Mouse (Mus musculus) E14TG2a.4 (cell line): ENCODE results near the gene Anks1b.

Experiments
- H3K27me3 ChIP-seq: 2 replicates; pipeline ENCODE4 v1.6.1; 2014; ENCODE audit warnings: low read length, control low read depth; ENCODE audit not compliant: insufficient read depth
- H3K36me3 ChIP-seq: 2 replicates; pipeline ENCODE4 v1.6.1; 2014; ENCODE audit warnings: low read length, control low read depth; ENCODE audit not compliant: insufficient read depth
- H3K4me1 ChIP-seq: replicated peaks from 2 replicates; pipeline ENCODE4 v1.6.1; 2014; ENCODE audit warnings: low read depth, low read length, control low read depth
- H3K4me3 ChIP-seq: replicated peaks from 2 replicates; pipeline ENCODE4 v1.5.1; 2014; ENCODE audit warnings: mild to moderate bottlenecking, low read length
- H3K9me3 ChIP-seq: 2 replicates; pipeline ENCODE4 v1.6.1; 2014; ENCODE audit warnings: low read length, control low read depth
- CTCF ChIP-seq: conservative IDR thresholded peaks from 2 replicates; pipeline ENCODE4 v1.5.1; 2014; ENCODE audit warnings: low read length
- NANOG ChIP-seq: IDR thresholded peaks from 2 replicates; pipeline ENCODE4 v1.6.1; 2014; ENCODE audit warnings: borderline replicate concordance, low read length, mixed read lengths
- POU5F1 ChIP-seq: IDR thresholded peaks from 2 replicates; pipeline ENCODE4 v1.6.1; 2014; ENCODE audit warnings: low read length, borderline replicate concordance

Anks1b gene

DNA sequence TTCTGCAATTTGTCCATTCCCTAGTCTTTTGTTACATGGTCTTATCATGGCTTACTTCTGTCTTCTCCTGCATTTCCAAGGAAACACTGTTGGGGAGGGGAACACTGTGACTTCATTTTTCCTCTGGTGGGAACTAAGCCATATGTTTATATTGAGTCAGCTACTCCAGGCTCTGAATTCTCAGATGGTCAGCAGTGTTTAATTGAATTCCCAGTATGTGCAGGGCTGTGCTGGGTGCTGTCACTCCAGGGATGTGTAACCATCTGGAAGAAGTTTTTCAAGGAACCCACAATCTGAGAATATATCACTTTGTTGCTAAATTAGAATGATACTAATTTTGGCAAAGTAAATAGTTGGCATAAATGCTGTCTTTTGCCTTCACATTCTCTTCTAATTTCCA lies 39.9 kb downstream of the Anks1b start:
- TF ChIP-seq POU5F1 = no peak
- no peak for TF ChIP-seq CTCF
- TF ChIP-seq NANOG = no peak
- no peaks in the 10 kb centered on the region for H3K27me3 ChIP-seq
- no peak overlapping the region for H3K4me3 ChIP-seq

GRCm38 (mm10) chr10:89917141-89917540 lies 43.8 kb downstream of the Anks1b start:
- no peak for TF ChIP-seq CTCF
- TF ChIP-seq POU5F1 = no peak
- TF ChIP-seq NANOG = no peak
- H3K27me3 ChIP-seq = no peaks in the 10 kb centered on the region
- H3K36me3 ChIP-seq = no peaks in the 10 kb centered on the region
- no peaks in the 10 kb centered on the region for H3K4me1 ChIP-seq
- H3K4me3 ChIP-seq = no peak overlapping the region
- no peaks in the 10 kb centered on the region for H3K9me3 ChIP-seq

More for the DNA sequence above, 39.9 kb downstream of the Anks1b start:
- no peaks in the 10 kb centered on the region for H3K36me3 ChIP-seq
- no peaks in the 10 kb centered on the region for H3K9me3 ChIP-seq
- no peaks in the 10 kb centered on the region for H3K4me1 ChIP-seq

GRCm38 (mm10) chr10:89921965-89922364 lies 48.7 kb downstream of the Anks1b start:
- H3K9me3 ChIP-seq = peaks cover 18% of the 10 kb centered on the region
- no peaks in the 10 kb centered on the region for H3K36me3 ChIP-seq
- H3K4me3 ChIP-seq = no peak overlapping the region
- TF ChIP-seq POU5F1 (no peak), CTCF (no peak), NANOG (no peak)
- H3K4me1 ChIP-seq = no peaks in the 10 kb centered on the region
- no peaks in the 10 kb centered on the region for H3K27me3 ChIP-seq

- H3K27me3 ChIP-seq = no peaks in the 10 kb centered on the region
- no peak for TF ChIP-seq POU5F1
- TF ChIP-seq NANOG = no peak
- no peak for TF ChIP-seq CTCF
- H3K36me3 ChIP-seq = no peaks in the 10 kb centered on the region
- H3K9me3 ChIP-seq = no peaks in the 10 kb centered on the region
- H3K4me1 ChIP-seq = no peaks in the 10 kb centered on the region
- H3K4me3 ChIP-seq = no peak overlapping the region
These were observed 68.9 kb downstream of the Anks1b start for GRCm38 (mm10) chr10:89942180-89942579.

DNA sequence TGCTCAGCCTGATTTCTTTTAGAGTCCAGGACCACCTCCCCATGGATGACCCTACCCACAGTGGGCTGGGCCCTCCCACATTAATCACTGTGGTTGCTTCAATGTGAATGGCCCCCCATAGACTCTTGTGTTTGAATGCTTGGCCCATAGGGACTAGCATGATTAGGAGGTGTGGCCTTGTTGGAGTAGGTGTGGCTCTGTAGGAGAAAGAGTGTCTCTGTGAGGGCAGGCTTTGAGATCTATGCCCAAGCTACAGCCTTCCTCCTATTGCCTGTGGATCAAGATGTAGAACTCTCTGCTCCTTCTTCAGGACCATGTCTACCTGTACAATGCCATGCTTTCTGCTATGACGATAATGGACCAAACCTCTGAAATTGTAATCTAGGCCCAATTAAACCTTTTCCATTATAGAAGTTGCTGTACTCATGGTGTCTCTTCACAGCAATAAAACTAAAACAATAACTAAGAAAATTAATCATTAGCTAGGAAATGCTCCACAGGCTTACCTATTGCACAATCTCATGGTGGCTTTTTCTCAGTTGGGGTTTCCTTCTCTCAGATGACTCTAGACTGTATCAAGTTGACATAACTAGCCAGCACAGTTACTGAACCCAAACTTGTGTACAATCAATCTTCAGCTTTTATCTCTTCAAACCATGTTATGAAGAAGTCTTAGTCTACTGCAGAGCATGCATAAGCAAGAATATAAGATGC lies 73.5 kb downstream of the Anks1b start:
- TF ChIP-seq CTCF = no peak
- TF ChIP-seq NANOG = no peak
- TF ChIP-seq POU5F1 = no peak
- Histone ChIP-seq H3K36me3 (no peaks in the 10 kb centered on the region), H3K4me3 (no peak overlapping the region), H3K27me3 (no peaks in the 10 kb centered on the region), H3K9me3 (no peaks in the 10 kb centered on the region), H3K4me1 (no peaks in the 10 kb centered on the region)

DNA sequence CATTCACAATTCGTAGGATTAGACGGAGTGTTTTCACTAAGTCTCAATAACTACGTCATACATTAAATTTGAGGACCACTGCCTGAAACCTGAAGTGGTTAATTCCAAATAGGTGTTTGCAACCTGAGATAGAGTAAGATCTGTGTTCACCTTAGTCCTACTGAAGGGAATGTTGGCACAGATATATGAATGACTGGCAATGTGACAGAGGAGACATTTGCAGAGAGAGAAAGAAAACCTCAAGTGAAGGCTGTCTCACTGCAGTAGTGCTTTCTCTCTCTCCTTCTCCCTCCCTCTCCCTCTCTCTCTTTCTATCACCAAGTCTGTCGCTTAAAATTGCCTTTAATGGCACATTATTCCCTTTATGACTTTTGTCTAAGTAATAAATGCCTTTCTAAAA lies 101.1 kb downstream of the Anks1b start:
- TF ChIP-seq CTCF = no peak
- TF ChIP-seq NANOG = no peak
- TF ChIP-seq POU5F1 = no peak
- Histone ChIP-seq H3K9me3 (no peaks in the 10 kb centered on the region), H3K36me3 (no peaks in the 10 kb centered on the region), H3K4me1 (no peaks in the 10 kb centered on the region), H3K4me3 (no peak overlapping the region), H3K27me3 (no peaks in the 10 kb centered on the region)

DNA sequence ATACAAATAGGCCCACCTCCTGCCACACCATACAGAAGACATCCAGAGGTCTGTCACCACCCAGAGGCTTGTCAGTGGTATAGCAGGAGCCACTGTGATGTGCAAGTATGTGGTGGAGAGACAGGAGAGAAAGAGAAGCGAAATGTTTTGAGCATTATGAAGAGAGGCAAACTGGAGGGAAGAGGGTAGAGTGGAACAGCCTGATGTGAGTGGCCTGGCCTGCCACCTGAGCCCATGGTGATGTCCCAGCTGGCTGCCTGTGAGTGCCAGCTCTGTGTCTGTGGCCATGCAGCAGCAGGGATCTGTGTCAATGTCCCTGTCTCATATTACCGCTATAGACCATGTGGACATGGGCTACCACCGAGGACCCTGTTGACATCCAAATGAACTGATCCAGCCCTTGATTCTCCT lies 102.1 kb downstream of the Anks1b start:
- TF ChIP-seq POU5F1 (no peak), CTCF (peak; percentile 24), NANOG (no peak)
- Histone ChIP-seq H3K27me3 (no peaks in the 10 kb centered on the region), H3K4me3 (no peak overlapping the region), H3K4me1 (no peaks in the 10 kb centered on the region), H3K36me3 (no peaks in the 10 kb centered on the region), H3K9me3 (no peaks in the 10 kb centered on the region)

DNA sequence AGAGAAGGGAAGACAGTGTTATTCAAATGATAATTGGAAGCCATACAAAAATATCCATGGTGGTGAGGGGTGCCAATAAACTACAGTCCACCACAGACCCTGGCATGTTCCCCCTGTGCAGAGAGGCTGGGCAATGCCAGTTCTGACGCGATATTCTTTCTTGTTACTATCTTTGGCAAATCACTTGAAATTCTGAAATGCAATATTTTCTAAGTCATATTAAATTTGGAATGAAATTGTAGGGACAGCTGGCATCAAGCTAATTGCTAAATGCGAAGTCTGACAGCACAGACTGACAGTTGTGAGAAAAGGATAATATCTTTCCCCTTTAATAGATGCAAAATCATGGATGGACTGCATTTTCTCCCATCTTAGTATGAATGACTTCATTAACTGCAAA lies 103.3 kb downstream of the Anks1b start:
- Histone ChIP-seq H3K36me3 (no peaks in the 10 kb centered on the region), H3K4me3 (no peak overlapping the region), H3K27me3 (no peaks in the 10 kb centered on the region), H3K9me3 (no peaks in the 10 kb centered on the region), H3K4me1 (no peaks in the 10 kb centered on the region)
- TF ChIP-seq POU5F1 (no peak), NANOG (no peak), CTCF (no peak)

- peaks cover 8% of the 10 kb centered on the region for H3K9me3 ChIP-seq
- TF ChIP-seq POU5F1 (no peak), NANOG (no peak), CTCF (no peak)
- H3K36me3 ChIP-seq = no peaks in the 10 kb centered on the region
- H3K4me1 ChIP-seq = no peaks in the 10 kb centered on the region
- H3K4me3 ChIP-seq = no peak overlapping the region
- no peaks in the 10 kb centered on the region for H3K27me3 ChIP-seq
These were observed 120.9 kb downstream of the Anks1b start for GRCm38 (mm10) chr10:89994171-89994570.
